Mouse (Mus musculus): Measurements from ENCODE around the gene Fgf11. TPM values are rescaled to one million over a fixed set of nuclear protein-coding genes. Genes with fewer than 3 reads are reported as not detected.

Gene Fgf11
- polyA plus RNA-seq, 1 experiment from 2014 or later = 0.97 TPM

GRCm38 (mm10) chr11:69802648-69803105, 1.0 kb upstream of the Fgf11 start:
- Histone ChIP-seq H3K4me2 (ENCODE audit: low read depth, low read length) (peak overlapping the region; percentile 94), H3K27ac (replicated peaks; ENCODE audit: low read depth, low read length) (no peak overlapping the region), H3K4me3 (ENCODE audit: low read depth, low read length) (peak overlapping the region; percentile 53), H3K27me3 (ENCODE audit: control insufficient read depth, insufficient read depth, low read length) (peaks cover 47% of the 10 kb centered on the region), H3K9me3 (replicated peaks; ENCODE audit: control insufficient read depth, low read length) (no peaks in the 10 kb centered on the region; the same call in 1 of the 2 replicates), H3K36me3 (replicated peaks; ENCODE audit: control insufficient read depth, insufficient read depth, low read depth, low read length) (no peaks in the 10 kb centered on the region), H3K9ac (replicated peaks; ENCODE audit: low read length) (peak overlapping the region; percentile 62), H3K4me1 (ENCODE audit: control insufficient read depth, insufficient read depth, low read length) (peaks cover 22% of the 10 kb centered on the region)
- ATAC-seq (replicated peaks; ENCODE audit: insufficient number of reproducible peaks, low FRiP score, low TSS enrichment, low read depth) = peak; percentile 16; the same call in 1 of the 2 replicates
- DNase-seq (ENCODE audit: low spot score) = peak; percentile 81
- WGBS = 0% methylated on average over 33 of the region's 33 CpGs

GRCm38 (mm10) chr11:69800392-69801197, 1.1 kb downstream of the Fgf11 start:
- DNase-seq (ENCODE audit: low spot score) = peak; percentile 80
- Histone ChIP-seq H3K4me3 (ENCODE audit: low read depth, low read length) (peak overlapping the region; percentile 53), H3K27me3 (ENCODE audit: control insufficient read depth, insufficient read depth, low read length) (peaks cover 52% of the 10 kb centered on the region), H3K4me1 (ENCODE audit: control insufficient read depth, insufficient read depth, low read length) (peaks cover 25% of the 10 kb centered on the region), H3K36me3 (replicated peaks; ENCODE audit: control insufficient read depth, insufficient read depth, low read depth, low read length) (no peaks in the 10 kb centered on the region), H3K9ac (replicated peaks; ENCODE audit: low read length) (peak overlapping the region; percentile 66), H3K9me3 (replicated peaks; ENCODE audit: control insufficient read depth, low read length) (no peaks in the 10 kb centered on the region), H3K27ac (replicated peaks; ENCODE audit: low read depth, low read length) (peak overlapping the region; percentile 54; the same call in 1 of the 2 replicates), H3K4me2 (ENCODE audit: low read depth, low read length) (peak overlapping the region; percentile 94)
- WGBS = under 1% methylated on average over 36 of the region's 36 CpGs
- ATAC-seq (replicated peaks; ENCODE audit: insufficient number of reproducible peaks, low FRiP score, low TSS enrichment, low read depth) = peak; percentile 65

GRCm38 (mm10) chr11:69800138-69800391, 1.6 kb downstream of the Fgf11 start:
- 0 out of 2 replicates have a peak, but pooled peaks have one; percentile 0 for ATAC-seq (replicated peaks; ENCODE audit: insufficient number of reproducible peaks, low FRiP score, low TSS enrichment, low read depth)
- peaks cover 53% of the 10 kb centered on the region for H3K27me3 ChIP-seq (ENCODE audit: control insufficient read depth, insufficient read depth, low read length)
- peaks cover 27% of the 10 kb centered on the region for H3K4me1 ChIP-seq (ENCODE audit: control insufficient read depth, insufficient read depth, low read length)

GRCm38 (mm10) chr11:69799394-69800137, 2.1 kb downstream of the Fgf11 start:
- H3K9me3 ChIP-seq (replicated peaks; ENCODE audit: control insufficient read depth, low read length) = no peaks in the 10 kb centered on the region
- peak overlapping the region; percentile 94 for H3K4me2 ChIP-seq (ENCODE audit: low read depth, low read length)
- peaks cover 48% of the 10 kb centered on the region for H3K27me3 ChIP-seq (ENCODE audit: control insufficient read depth, insufficient read depth, low read length)
- H3K27ac ChIP-seq (replicated peaks; ENCODE audit: low read depth, low read length) = peak overlapping the region; percentile 49; the same call in 1 of the 2 replicates
- H3K36me3 ChIP-seq (replicated peaks; ENCODE audit: control insufficient read depth, insufficient read depth, low read depth, low read length) = no peaks in the 10 kb centered on the region
- DNase-seq (ENCODE audit: low spot score) (no peak), ATAC-seq (replicated peaks; ENCODE audit: insufficient number of reproducible peaks, low FRiP score, low TSS enrichment, low read depth) (no peak)
- H3K4me1 ChIP-seq (ENCODE audit: control insufficient read depth, insufficient read depth, low read length) = peaks cover 27% of the 10 kb centered on the region
- WGBS = 28% methylated on average over 12 of the region's 12 CpGs
- H3K9ac ChIP-seq (replicated peaks; ENCODE audit: low read length) = no peak overlapping the region
- peak overlapping the region; percentile 53 for H3K4me3 ChIP-seq (ENCODE audit: low read depth, low read length)

More at GRCm38 (mm10) chr11:69800138-69800391, 1.6 kb downstream of the Fgf11 start:
- Histone ChIP-seq H3K36me3 (replicated peaks; ENCODE audit: control insufficient read depth, insufficient read depth, low read depth, low read length) (no peaks in the 10 kb centered on the region), H3K4me2 (ENCODE audit: low read depth, low read length) (peak overlapping the region; percentile 94), H3K9me3 (replicated peaks; ENCODE audit: control insufficient read depth, low read length) (no peaks in the 10 kb centered on the region), H3K9ac (replicated peaks; ENCODE audit: low read length) (peak overlapping the region; percentile 66), H3K27ac (replicated peaks; ENCODE audit: low read depth, low read length) (0 out of 2 replicates have a peak overlapping the region, but pooled peaks have one; percentile 8), H3K4me3 (ENCODE audit: low read depth, low read length) (peak overlapping the region; percentile 53)
- DNase-seq (ENCODE audit: low spot score) = peak; percentile 44
- 0% methylated on average over 11 of the region's 11 CpGs for WGBS

- WGBS = 69% methylated on average over 7 of the region's 7 CpGs
- H3K27me3 ChIP-seq (ENCODE audit: control insufficient read depth, insufficient read depth, low read length) = peaks cover 34% of the 10 kb centered on the region
These were observed 3.7 kb downstream of the Fgf11 start for GRCm38 (mm10) chr11:69797924-69798323.

GRCm38 (mm10) chr11:69795983-69796435, 5.6 kb downstream of the Fgf11 start:
- 3% methylated on average over 13 of the region's 13 CpGs for WGBS
- Histone ChIP-seq H3K27me3 (ENCODE audit: control insufficient read depth, insufficient read depth, low read length) (peaks cover 17% of the 10 kb centered on the region), H3K36me3 (replicated peaks; ENCODE audit: control insufficient read depth, insufficient read depth, low read depth, low read length) (no peaks in the 10 kb centered on the region), H3K27ac (replicated peaks; ENCODE audit: low read depth, low read length) (no peak overlapping the region), H3K9ac (replicated peaks; ENCODE audit: low read length) (no peak overlapping the region; the same call in 1 of the 2 replicates), H3K4me2 (ENCODE audit: low read depth, low read length) (peak overlapping the region; percentile 80), H3K4me3 (ENCODE audit: low read depth, low read length) (peak overlapping the region; percentile 40), H3K4me1 (ENCODE audit: control insufficient read depth, insufficient read depth, low read length) (peaks cover 12% of the 10 kb centered on the region; the same call in 1 of the 2 replicates), H3K9me3 (replicated peaks; ENCODE audit: control insufficient read depth, low read length) (no peaks in the 10 kb centered on the region)
- ATAC-seq (replicated peaks; ENCODE audit: insufficient number of reproducible peaks, low FRiP score, low TSS enrichment, low read depth) (no peak), DNase-seq (ENCODE audit: low spot score) (no peak)

More at GRCm38 (mm10) chr11:69797924-69798323, 3.7 kb downstream of the Fgf11 start:
- no peak overlapping the region for H3K27ac ChIP-seq (replicated peaks; ENCODE audit: low read depth, low read length)
- peaks cover 19% of the 10 kb centered on the region for H3K4me1 ChIP-seq (ENCODE audit: control insufficient read depth, insufficient read depth, low read length)
- H3K4me3 ChIP-seq (ENCODE audit: low read depth, low read length) = no peak overlapping the region
- ATAC-seq (replicated peaks; ENCODE audit: insufficient number of reproducible peaks, low FRiP score, low TSS enrichment, low read depth) (no peak), DNase-seq (ENCODE audit: low spot score) (no peak)
- no peak overlapping the region for H3K4me2 ChIP-seq (ENCODE audit: low read depth, low read length)
- H3K9ac ChIP-seq (replicated peaks; ENCODE audit: low read length) = no peak overlapping the region
- no peaks in the 10 kb centered on the region for H3K36me3 ChIP-seq (replicated peaks; ENCODE audit: control insufficient read depth, insufficient read depth, low read depth, low read length)
- no peaks in the 10 kb centered on the region for H3K9me3 ChIP-seq (replicated peaks; ENCODE audit: control insufficient read depth, low read length)

- H3K27me3 ChIP-seq (ENCODE audit: control insufficient read depth, insufficient read depth, low read length) = peaks cover 17% of the 10 kb centered on the region
- DNase-seq (ENCODE audit: low spot score) (peak; percentile 95), ATAC-seq (replicated peaks; ENCODE audit: insufficient number of reproducible peaks, low FRiP score, low TSS enrichment, low read depth) (peak; percentile 92)
- H3K9me3 ChIP-seq (replicated peaks; ENCODE audit: control insufficient read depth, low read length) = no peaks in the 10 kb centered on the region
- 2% methylated on average over 52 of the region's 52 CpGs for WGBS
- peak within 1 kb of the TSS; percentile 46 for H3K9ac ChIP-seq (replicated peaks; ENCODE audit: low read length)
- no peaks in the 10 kb centered on the region for H3K36me3 ChIP-seq (replicated peaks; ENCODE audit: control insufficient read depth, insufficient read depth, low read depth, low read length)
- H3K4me2 ChIP-seq (ENCODE audit: low read depth, low read length) = peak within 1 kb of the TSS; percentile 80
- no peak within 1 kb of the TSS for H3K27ac ChIP-seq (replicated peaks; ENCODE audit: low read depth, low read length)
- peaks cover 12% of the 10 kb centered on the region; the same call in 1 of the 2 replicates for H3K4me1 ChIP-seq (ENCODE audit: control insufficient read depth, insufficient read depth, low read length)
- peak within 1 kb of the TSS; percentile 40 for H3K4me3 ChIP-seq (ENCODE audit: low read depth, low read length)
These were observed 6.3 kb downstream of the Fgf11 start, which contains the start of gene Chrnb1 for GRCm38 (mm10) chr11:69795168-69795982. Chrnb1 (minus strand) TSS chr11:69795943.

All from embryonic facial prominence, embryonic 11.5 days (tissue).